Mouse (Mus musculus): ENCODE measurements around the gene Mfsd11. TPM values are rescaled to one million over a fixed set of nuclear protein-coding genes. Genes with fewer than 3 reads are reported as not detected.
A peak's percentile ranks its signal among the peaks of the same experiment; 100 is the strongest.
"Not testable (repeated sequence)": the region's sequence is repeated elsewhere in the genome, so short reads cannot be mapped to it uniquely, and the experiment has no call there.

Gene Mfsd11
- polyA plus RNA-seq, 1 experiment from 2014 or later: 51.5 TPM

- Histone ChIP-seq H3K9ac (no peak overlapping the region), H3K27me3 (replicated peaks) (no peaks in the 10 kb centered on the region), H3K4me1 (peaks cover 6% of the 10 kb centered on the region), H3K4me3 (no peak overlapping the region), H3K27ac (no peak overlapping the region), H3K36me3 (replicated peaks) (no peaks in the 10 kb centered on the region), H3K9me3 (no peaks in the 10 kb centered on the region), H3K4me2 (no peak overlapping the region)
- ATAC-seq (replicated peaks): no peak
- WGBS: 65% methylated on average over 7 of the region's 7 CpGs
These were observed 28.6 kb downstream of the Mfsd11 start for GRCm38 (mm10) chr11:116880839-116881238.

- H3K4me2 ChIP-seq: no peak overlapping the region
These were observed 29.2 kb downstream of the Mfsd11 start for GRCm38 (mm10) chr11:116881440-116881839.

GRCm38 (mm10) chr11:116882446-116882845, 30.2 kb downstream of the Mfsd11 start:
- no peaks in the 10 kb centered on the region for H3K9me3 ChIP-seq
- H3K4me2 ChIP-seq: no peak overlapping the region
- H3K9ac ChIP-seq: no peak overlapping the region
- ATAC-seq (replicated peaks): no peak
- no peak overlapping the region for H3K27ac ChIP-seq
- no peak overlapping the region for H3K4me3 ChIP-seq
- 83% methylated on average over 10 of the region's 10 CpGs for WGBS
- H3K36me3 ChIP-seq (replicated peaks): no peaks in the 10 kb centered on the region
- peaks cover 10% of the 10 kb centered on the region for H3K4me1 ChIP-seq
- H3K27me3 ChIP-seq (replicated peaks): 0 out of 2 replicates have a peak, but pooled peaks cover 5% of the 10 kb centered on the region

More at GRCm38 (mm10) chr11:116881440-116881839, 29.2 kb downstream of the Mfsd11 start:
- ATAC-seq (replicated peaks): no peak
- no peak overlapping the region for H3K9ac ChIP-seq
- 48% methylated on average over 5 of the region's 5 CpGs for WGBS
- no peaks in the 10 kb centered on the region for H3K9me3 ChIP-seq
- no peaks in the 10 kb centered on the region for H3K27me3 ChIP-seq (replicated peaks)
- no peak overlapping the region for H3K4me3 ChIP-seq
- no peak overlapping the region for H3K27ac ChIP-seq
- H3K4me1 ChIP-seq: peaks cover 10% of the 10 kb centered on the region
- no peaks in the 10 kb centered on the region for H3K36me3 ChIP-seq (replicated peaks)

- H3K27ac ChIP-seq: no peak overlapping the region
- no peak for ATAC-seq (replicated peaks)
- H3K4me2 ChIP-seq: no peak overlapping the region
- 0 out of 2 replicates have a peak, but pooled peaks cover 5% of the 10 kb centered on the region for H3K27me3 ChIP-seq (replicated peaks)
- 82% methylated on average over 6 of the region's 6 CpGs for WGBS
- peaks cover 10% of the 10 kb centered on the region for H3K4me1 ChIP-seq
- no peak overlapping the region for H3K9ac ChIP-seq
- H3K9me3 ChIP-seq: no peaks in the 10 kb centered on the region
- H3K36me3 ChIP-seq (replicated peaks): no peaks in the 10 kb centered on the region
- H3K4me3 ChIP-seq: no peak overlapping the region
These were observed 31.8 kb downstream of the Mfsd11 start for GRCm38 (mm10) chr11:116884061-116884460.

GRCm38 (mm10) chr11:116885275-116886151, 33.3 kb downstream of the Mfsd11 start:
- peak overlapping the region; percentile 21 for H3K4me3 ChIP-seq
- 4% methylated on average over 28 of the region's 28 CpGs for WGBS
- H3K27ac ChIP-seq: 0 out of 2 replicates have a peak overlapping the region, but pooled peaks have one; percentile 19
- peak; percentile 70 for ATAC-seq (replicated peaks)
- H3K27me3 ChIP-seq (replicated peaks): 0 out of 2 replicates have a peak, but pooled peaks cover 5% of the 10 kb centered on the region
- peaks cover 10% of the 10 kb centered on the region for H3K4me1 ChIP-seq
- no peak overlapping the region for H3K9ac ChIP-seq
- peak overlapping the region; percentile 41 for H3K4me2 ChIP-seq
- H3K36me3 ChIP-seq (replicated peaks): no peaks in the 10 kb centered on the region
- no peaks in the 10 kb centered on the region for H3K9me3 ChIP-seq

- Histone ChIP-seq H3K9me3 (no peaks in the 10 kb centered on the region), H3K4me2 (no peak overlapping the region), H3K4me1 (peaks cover 10% of the 10 kb centered on the region), H3K27ac (no peak overlapping the region), H3K9ac (no peak overlapping the region), H3K27me3 (replicated peaks) (0 out of 2 replicates have a peak, but pooled peaks cover 5% of the 10 kb centered on the region), H3K36me3 (replicated peaks) (no peaks in the 10 kb centered on the region), H3K4me3 (no peak overlapping the region)
- WGBS: 70% methylated on average over 5 of the region's 5 CpGs
- no peak for ATAC-seq (replicated peaks)
These were observed 34.9 kb downstream of the Mfsd11 start for GRCm38 (mm10) chr11:116887136-116887535.

- Histone ChIP-seq H3K9me3 (no peaks in the 10 kb centered on the region), H3K27me3 (replicated peaks) (no peaks in the 10 kb centered on the region; the same call in 1 of the 2 replicates), H3K27ac (no peak overlapping the region), H3K9ac (no peak overlapping the region), H3K4me3 (no peak overlapping the region), H3K4me1 (no peaks in the 10 kb centered on the region), H3K4me2 (no peak overlapping the region), H3K36me3 (replicated peaks) (no peaks in the 10 kb centered on the region)
- ATAC-seq (replicated peaks): no peak
- WGBS: 73% methylated on average over 19 of the region's 19 CpGs
These were observed 41.5 kb downstream of the Mfsd11 start for GRCm38 (mm10) chr11:116893532-116894442.

GRCm38 (mm10) chr11:116895402-116895801, 43.2 kb downstream of the Mfsd11 start:
- Histone ChIP-seq H3K4me1 (no peaks in the 10 kb centered on the region), H3K36me3 (replicated peaks) (no peaks in the 10 kb centered on the region), H3K9me3 (no peaks in the 10 kb centered on the region), H3K4me3 (no peak overlapping the region), H3K4me2 (no peak overlapping the region), H3K9ac (no peak overlapping the region), H3K27me3 (replicated peaks) (no peaks in the 10 kb centered on the region; the same call in 1 of the 2 replicates), H3K27ac (no peak overlapping the region)
- WGBS: 33% methylated on average over 3 of the region's 3 CpGs
- ATAC-seq (replicated peaks): no peak

GRCm38 (mm10) chr11:116899247-116899646, 47.0 kb downstream of the Mfsd11 start:
- WGBS: 92% methylated on average over 12 of the region's 12 CpGs
- ATAC-seq (replicated peaks): no peak
- Histone ChIP-seq H3K36me3 (replicated peaks) (no peaks in the 10 kb centered on the region), H3K4me3 (no peak overlapping the region), H3K4me1 (no peaks in the 10 kb centered on the region), H3K27ac (no peak overlapping the region), H3K4me2 (no peak overlapping the region), H3K9ac (no peak overlapping the region), H3K27me3 (replicated peaks) (no peaks in the 10 kb centered on the region; the same call in 1 of the 2 replicates), H3K9me3 (no peaks in the 10 kb centered on the region)

- not testable (repeated sequence) for H3K9ac ChIP-seq; ATAC-seq (replicated peaks); H3K27me3 ChIP-seq (replicated peaks); H3K4me2 ChIP-seq; H3K36me3 ChIP-seq (replicated peaks); H3K27ac ChIP-seq; H3K4me3 ChIP-seq; H3K9me3 ChIP-seq; H3K4me1 ChIP-seq
- 86% methylated on average over 10 of the region's 10 CpGs for WGBS
These were observed 50.3 kb downstream of the Mfsd11 start for GRCm38 (mm10) chr11:116902588-116902987.

- H3K36me3 ChIP-seq (replicated peaks): no peaks in the 10 kb centered on the region
- no peaks in the 10 kb centered on the region for H3K9me3 ChIP-seq
- H3K4me2 ChIP-seq: peak overlapping the region; percentile 41
- H3K4me1 ChIP-seq: peaks cover 6% of the 10 kb centered on the region
- no peak for ATAC-seq (replicated peaks)
- no peak overlapping the region for H3K9ac ChIP-seq
- H3K4me3 ChIP-seq: no peak overlapping the region
- peaks cover 6% of the 10 kb centered on the region; the same call in 1 of the 2 replicates for H3K27me3 ChIP-seq (replicated peaks)
- H3K27ac ChIP-seq: no peak overlapping the region
- 3% methylated on average over 23 of the region's 23 CpGs for WGBS
These were observed 53.7 kb downstream of the Mfsd11 start for GRCm38 (mm10) chr11:116905741-116906456.

Measured in midbrain, embryonic 15.5 days (tissue).